Mouse (Mus musculus) urinary bladder, adult 2 months (tissue): ENCODE measurements around the gene Serpine2. TPM values are rescaled to one million over a fixed set of nuclear protein-coding genes. Genes with fewer than 3 reads are reported as not detected.

Source experiments
- DNase-seq: peaks from one replicate; pipeline ENCODE4 v3.0.0; 2022; ENCODE audit warnings: low spot score
- polyA plus RNA-seq: library from polyadenylated mRNA; depleted of rRNA; stranded (reverse); fragments of >200 nt; gene quantifications from 2 replicates; pipeline ENCODE4 v1.2.3, GENCODE M21; 2012

Serpine2 gene
- polyA plus RNA-seq, 1 experiment, result 12.7 TPM

- DNase-seq, result no peak
Observed at GRCm38 (mm10) chr1:79815446-79815845, 45.5 kb downstream of the Serpine2 start.

- no peak for DNase-seq
Observed at GRCm38 (mm10) chr1:79809447-79809846, 51.5 kb downstream of the Serpine2 start.

- DNase-seq, result no peak
Observed at GRCm38 (mm10) chr1:79806865-79807264, 54.1 kb downstream of the Serpine2 start.

- DNase-seq, result no peak
Observed at GRCm38 (mm10) chr1:79803614-79804013, 57.4 kb downstream of the Serpine2 start.

- no peak for DNase-seq
Observed at GRCm38 (mm10) chr1:79802858-79803427, 58.0 kb downstream of the Serpine2 start.

GRCm38 (mm10) chr1:79797084-79797483 is 63.9 kb downstream of the Serpine2 start:
- DNase-seq, result no peak

- no peak for DNase-seq
Observed at GRCm38 (mm10) chr1:79786267-79786927, 74.6 kb downstream of the Serpine2 start.

- DNase-seq, result no peak
Observed at GRCm38 (mm10) chr1:79782433-79782832, 78.5 kb downstream of the Serpine2 start.

- no peak for DNase-seq
Observed at GRCm38 (mm10) chr1:79778011-79778410, 83.0 kb downstream of the Serpine2 start.

GRCm38 (mm10) chr1:79775927-79776458 is 85.0 kb downstream of the Serpine2 start, which contains the start of the genes Mrpl44 and Wdfy1:
Mrpl44 (plus strand) TSS chr1:79776018.
Wdfy1 (minus strand) TSS chr1:79776143.
- DNase-seq, result peak; percentile 93

GRCm38 (mm10) chr1:79774164-79774780 is 86.7 kb downstream of the Serpine2 start:
- no peak for DNase-seq

GRCm38 (mm10) chr1:79768231-79768630 is 92.7 kb downstream of the Serpine2 start:
- DNase-seq, result no peak

GRCm38 (mm10) chr1:79764483-79764882 is 96.5 kb downstream of the Serpine2 start:
- DNase-seq, result no peak

GRCm38 (mm10) chr1:79764031-79764430 is 96.9 kb downstream of the Serpine2 start:
- DNase-seq, result no peak

GRCm38 (mm10) chr1:79762282-79763250 is 98.4 kb downstream of the Serpine2 start:
- no peak for DNase-seq

GRCm38 (mm10) chr1:79761917-79762271 is 99.1 kb downstream of the Serpine2 start:
- DNase-seq, result no peak

GRCm38 (mm10) chr1:79761106-79761916 is 99.7 kb downstream of the Serpine2 start:
- DNase-seq, result peak; percentile 70

GRCm38 (mm10) chr1:79760656-79761055 is 100.3 kb downstream of the Serpine2 start:
- DNase-seq, result no peak

- DNase-seq, result no peak
Observed at GRCm38 (mm10) chr1:79759436-79759972, 101.5 kb downstream of the Serpine2 start.

GRCm38 (mm10) chr1:79759006-79759405 is 102.0 kb downstream of the Serpine2 start:
- no peak for DNase-seq
